Mouse (Mus musculus) MEL (cell line): ENCODE data around the gene Ostm1.

Experiments
- CTCF ChIP-seq, 3 experiments: IDR thresholded peaks in 2 of 3; conservative IDR thresholded peaks in 1 of 3; 2 replicates each; pipeline ENCODE4 v1.5.1; 2011 to 2012; ENCODE audit warnings: low read length in 3 of 3, low read depth in 2 of 3, mild to moderate bottlenecking in 2 of 3, improper control_type of control experiment in 1 of 3, inconsistent platforms in 1 of 3, mixed read lengths in 1 of 3, moderate library complexity in 1 of 3; ENCODE audit not compliant: control insufficient read depth in 1 of 3, insufficient read depth in 1 of 3, poor library complexity in 1 of 3, severe bottlenecking in 1 of 3
- GATA1 ChIP-seq: IDR thresholded peaks from 2 replicates; pipeline ENCODE4 v1.6.1; 2011; ENCODE audit warnings: low read depth, low read length, improper control_type of control experiment
- HCFC1 ChIP-seq: IDR thresholded peaks from 2 replicates; pipeline ENCODE4 v1.6.1; 2012; ENCODE audit warnings: low read depth, mild to moderate bottlenecking, inconsistent platforms, low read length, improper control_type of control experiment, moderate library complexity
- MAX ChIP-seq: IDR thresholded peaks from 2 replicates; pipeline ENCODE4 v1.6.1; 2011; ENCODE audit warnings: low read length, improper control_type of control experiment
- RAD21 ChIP-seq: IDR thresholded peaks from 2 replicates; pipeline ENCODE4 v1.6.1; 2011; ENCODE audit warnings: mild to moderate bottlenecking, low read depth, low read length, improper control_type of control experiment
- RCOR1 ChIP-seq: IDR thresholded peaks from 2 replicates; pipeline ENCODE4 v1.6.1; 2012; ENCODE audit warnings: low read depth, mild to moderate bottlenecking, inconsistent platforms, low read length, improper control_type of control experiment
- UBTF ChIP-seq: IDR thresholded peaks from 2 replicates; pipeline ENCODE4 v1.6.1; 2012; ENCODE audit warnings: low read depth, mild to moderate bottlenecking, inconsistent platforms, low read length, improper control_type of control experiment, moderate library complexity, borderline replicate concordance; ENCODE audit not compliant: insufficient read depth
- USF2 ChIP-seq, 2 experiments: IDR thresholded peaks; 2 replicates each; pipeline ENCODE4 v1.6.1; 2011 to 2012; ENCODE audit warnings: improper control_type of control experiment in 2 of 2, low read length in 2 of 2, borderline replicate concordance in 1 of 2, inconsistent platforms in 1 of 2, low read depth in 1 of 2, mild to moderate bottlenecking in 1 of 2; ENCODE audit not compliant: insufficient read depth in 1 of 2

DNA sequence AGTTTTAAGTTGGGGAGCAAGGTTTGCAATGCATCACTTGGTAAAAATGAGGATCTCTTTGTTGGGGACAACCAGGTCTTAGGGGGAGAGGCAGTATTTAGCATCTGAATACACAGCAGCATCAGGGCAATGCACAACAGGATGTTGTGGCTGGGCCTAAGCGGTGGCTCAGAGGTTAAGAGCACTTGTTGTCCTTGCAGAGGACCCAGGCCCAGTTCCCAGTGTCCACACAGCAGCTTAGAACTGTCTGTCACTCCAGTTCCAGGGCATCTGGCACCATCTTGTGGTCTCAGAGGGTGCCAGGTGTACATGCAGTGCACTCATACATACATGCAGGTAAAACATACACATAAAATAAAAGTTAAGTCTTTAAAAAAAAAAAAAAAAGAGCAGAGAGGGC lies 106.1 kb downstream of the Ostm1 start:
- no peak for TF ChIP-seq CTCF (IDR thresholded peaks at IDR 0.05 in 2 of 3, conservative IDR thresholded peaks at IDR 0.05 in 1 of 3; ENCODE audit: control insufficient read depth in 1 of 3, insufficient read depth in 1 of 3, low read depth in 2 of 3, low read length in 3 of 3, poor library complexity in 1 of 3, severe bottlenecking in 1 of 3)
- no peak for TF ChIP-seq GATA1
- TF ChIP-seq RAD21: no peak
- no peak for TF ChIP-seq UBTF
- no peak for TF ChIP-seq RCOR1
- no peak for TF ChIP-seq USF2 (IDR thresholded peaks at IDR 0.05; ENCODE audit: borderline replicate concordance in 1 of 2, insufficient read depth in 1 of 2, low read depth in 1 of 2, low read length in 2 of 2)
- TF ChIP-seq HCFC1: no peak
- no peak for TF ChIP-seq MAX
